In the genomic region with DNA sequence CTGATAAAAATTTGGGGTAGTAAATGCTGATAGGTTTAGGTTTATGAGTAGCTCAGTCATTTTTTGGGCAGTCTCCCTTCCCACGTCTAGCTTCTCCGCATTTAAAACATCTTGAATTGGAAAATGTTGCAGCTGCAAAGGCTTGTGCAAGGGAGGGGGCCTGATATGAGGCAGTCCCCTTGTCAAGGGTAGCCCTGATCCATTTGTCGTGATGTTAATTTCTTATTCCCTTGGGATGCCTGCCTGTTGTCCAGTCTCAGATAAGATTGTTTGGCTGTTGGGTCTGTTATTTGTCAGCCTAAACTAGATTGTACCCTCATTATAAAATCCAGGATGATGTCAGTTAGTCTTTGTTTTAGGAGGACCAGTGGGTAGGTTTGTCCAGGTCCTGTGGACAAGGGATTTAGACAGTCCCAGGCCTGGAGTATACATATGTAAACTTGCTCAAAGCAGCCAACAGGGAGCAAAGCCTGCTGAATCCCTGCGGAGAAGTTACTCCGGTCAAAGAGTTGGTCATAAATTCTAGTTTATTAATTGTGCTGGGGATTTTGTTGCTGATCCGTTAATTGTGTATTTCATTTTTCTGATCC, we compare ENCODE assay signal across 25 mouse cellular contexts.
DNase-seq lines count a peak whose midpoint lies in the region; ATAC-seq lines count a peak whose summit lies in the region.
"Had no signal": no experiment of that assay in that cellular context is flagged by ENCODE, and none has a peak within 500 bp of the region (broad histone marks: within the 10 kb centered on the region; RNA-seq: fewer than 3 reads in every experiment).

No protein-coding gene starts in this region.

- no peaks in the 10 kb centered on the region for H3K4me1 ChIP-seq in midbrain, embryonic 11.5 days (ENCODE audit: control insufficient read depth, insufficient read depth, low read length)
- H3K4me1 ChIP-seq in midbrain, embryonic 10.5 days, result no peaks in the 10 kb centered on the region
- no peaks in the 10 kb centered on the region for H3K4me1 ChIP-seq in midbrain, embryonic 14.5 days (ENCODE audit: control insufficient read depth, insufficient read depth, low read length)
- no peaks in the 10 kb centered on the region for H3K4me1 ChIP-seq in midbrain, embryonic 16.5 days (ENCODE audit: control insufficient read depth, insufficient read depth, low read length)
- H3K4me1 ChIP-seq: embryonic facial prominence, embryonic 10.5 days; embryonic facial prominence, embryonic 13.5 days; forebrain, embryonic 12.5 days; intestine, embryonic 15.5 days had no signal

- DNase-seq in midbrain, embryonic 11.5 days (ENCODE audit: low spot score, missing footprints), result no peak
- DNase-seq in midbrain, embryonic 10.5 days (ENCODE audit: low spot score), result no peak
- no peak for DNase-seq in midbrain, embryonic 14.5 days
- peak; percentile 20 for DNase-seq in R1 (ENCODE audit: low read depth, low spot score)
- no peak for DNase-seq in frontal cortex, postnatal 25 days (ENCODE audit: low spot score in 2 of 2)
- DNase-seq: adrenal gland, adult 8-10 months; adrenal gland, postnatal 25 days; cerebellum, adult 11-12 months; cerebellum, adult 8-10 months; cerebellum, postnatal 10 days; cerebellum, postnatal 36 days; embryo, embryonic 11 days; gastrocnemius, adult 2 months; gastrocnemius, postnatal 14 days; heart, adult 11 months had no signal

- no peaks in the 10 kb centered on the region for H3K36me3 ChIP-seq in midbrain, embryonic 11.5 days (ENCODE audit: control insufficient read depth, insufficient read depth, low read length)
- no peaks in the 10 kb centered on the region for H3K36me3 ChIP-seq in midbrain, embryonic 10.5 days
- no peaks in the 10 kb centered on the region for H3K36me3 ChIP-seq in midbrain, embryonic 14.5 days (ENCODE audit: control insufficient read depth, insufficient read depth, low read length)
- no peaks in the 10 kb centered on the region for H3K36me3 ChIP-seq in midbrain, embryonic 16.5 days (ENCODE audit: control insufficient read depth, insufficient read depth, low read length)
- H3K36me3 ChIP-seq: embryonic facial prominence, embryonic 10.5 days; embryonic facial prominence, embryonic 13.5 days; forebrain, embryonic 12.5 days; forebrain, embryonic 15.5 days; intestine, embryonic 15.5 days had no signal

- no peak overlapping the region for H3K9ac ChIP-seq in midbrain, embryonic 11.5 days (ENCODE audit: low read length)
- H3K9ac ChIP-seq in midbrain, embryonic 14.5 days (replicated peaks; ENCODE audit: low read length), result no peak overlapping the region
- H3K9ac ChIP-seq in midbrain, embryonic 16.5 days (ENCODE audit: low read depth, low read length), result no peak overlapping the region
- H3K9ac ChIP-seq: embryonic facial prominence, embryonic 13.5 days; forebrain, embryonic 12.5 days; forebrain, embryonic 15.5 days; hindbrain, embryonic 14.5 days; intestine, embryonic 15.5 days had no signal

- 0 out of 2 replicates have a peak, but pooled peaks have one; percentile 35 for ATAC-seq in midbrain, embryonic 11.5 days (ENCODE audit: low FRiP score)
- peak; percentile 55; the same call in 1 of the 2 replicates for ATAC-seq in midbrain, embryonic 14.5 days (ENCODE audit: low FRiP score, low TSS enrichment)
- no peak for ATAC-seq in midbrain, embryonic 16.5 days
- ATAC-seq: CD4-positive, CD25-positive, alpha-beta regulatory T cell, adult 4 months; forebrain, embryonic 15.5 days; intestine, embryonic 15.5 days had no signal

- H3K27me3 ChIP-seq in midbrain, embryonic 11.5 days (ENCODE audit: control insufficient read depth, insufficient read depth, low read length), result no peaks in the 10 kb centered on the region
- H3K27me3 ChIP-seq in midbrain, embryonic 10.5 days (ENCODE audit: low read depth, poor library complexity, severe bottlenecking), result no peaks in the 10 kb centered on the region
- no peaks in the 10 kb centered on the region for H3K27me3 ChIP-seq in midbrain, embryonic 14.5 days (ENCODE audit: control insufficient read depth, insufficient read depth, low read length)
- no peaks in the 10 kb centered on the region for H3K27me3 ChIP-seq in midbrain, embryonic 16.5 days (ENCODE audit: control insufficient read depth, insufficient read depth, low read depth, low read length)
- H3K27me3 ChIP-seq: embryonic facial prominence, embryonic 13.5 days; forebrain, embryonic 12.5 days; forebrain, embryonic 15.5 days; intestine, embryonic 15.5 days had no signal

- WGBS in midbrain, embryonic 11.5 days, result 87% methylated on average over 6 of the region's 6 CpGs
- 92% methylated on average over 6 of the region's 6 CpGs for WGBS in midbrain, embryonic 10.5 days
- WGBS in midbrain, embryonic 14.5 days, result 81% methylated on average over 6 of the region's 6 CpGs
- WGBS in midbrain, embryonic 16.5 days, result 88% methylated on average over 6 of the region's 6 CpGs

- no peak overlapping the region for H3K4me2 ChIP-seq in midbrain, embryonic 11.5 days
- no peak overlapping the region for H3K4me2 ChIP-seq in midbrain, embryonic 14.5 days (ENCODE audit: low read length)
- H3K4me2 ChIP-seq in midbrain, embryonic 16.5 days (ENCODE audit: low read length), result no peak overlapping the region
- H3K4me2 ChIP-seq: embryonic facial prominence, embryonic 13.5 days; forebrain, embryonic 12.5 days; forebrain, embryonic 15.5 days; heart, embryonic 11.5 days; hindbrain, embryonic 14.5 days; intestine, embryonic 15.5 days had no signal

- H3K9me3 ChIP-seq in midbrain, embryonic 11.5 days (ENCODE audit: control insufficient read depth, low read length), result no peaks in the 10 kb centered on the region
- H3K9me3 ChIP-seq in midbrain, embryonic 10.5 days (replicated peaks), result no peaks in the 10 kb centered on the region
- H3K9me3 ChIP-seq in midbrain, embryonic 14.5 days (ENCODE audit: control insufficient read depth, low read length), result no peaks in the 10 kb centered on the region
- H3K9me3 ChIP-seq in midbrain, embryonic 16.5 days (replicated peaks; ENCODE audit: control insufficient read depth, low read length, poor library complexity, severe bottlenecking), result no peaks in the 10 kb centered on the region
- H3K9me3 ChIP-seq: embryonic facial prominence, embryonic 10.5 days; embryonic facial prominence, embryonic 13.5 days; forebrain, embryonic 12.5 days; forebrain, embryonic 15.5 days; intestine, embryonic 15.5 days had no signal

- no peak overlapping the region for H3K4me3 ChIP-seq in midbrain, embryonic 11.5 days (ENCODE audit: low read depth, low read length)
- no peak overlapping the region for H3K4me3 ChIP-seq in midbrain, embryonic 10.5 days
- H3K4me3 ChIP-seq in midbrain, embryonic 14.5 days (replicated peaks; ENCODE audit: low read depth, low read length), result no peak overlapping the region
- no peak overlapping the region for H3K4me3 ChIP-seq in midbrain, embryonic 16.5 days (ENCODE audit: low read depth, low read length)
- H3K4me3 ChIP-seq: embryonic facial prominence, embryonic 10.5 days; embryonic facial prominence, embryonic 13.5 days; erythroblast, embryonic 14.5 days; forebrain, embryonic 12.5 days; forebrain, embryonic 15.5 days; gastrocnemius, adult 2 months; intestine, embryonic 15.5 days had no signal

- H3K27ac ChIP-seq in midbrain, embryonic 11.5 days (ENCODE audit: low read depth, low read length), result no peak overlapping the region
- H3K27ac ChIP-seq in midbrain, embryonic 10.5 days (replicated peaks), result no peak overlapping the region
- no peak overlapping the region for H3K27ac ChIP-seq in midbrain, embryonic 14.5 days (replicated peaks; ENCODE audit: low read depth, low read length)
- H3K27ac ChIP-seq in midbrain, embryonic 16.5 days (ENCODE audit: low read length), result no peak overlapping the region
- H3K27ac ChIP-seq: embryonic facial prominence, embryonic 10.5 days; embryonic facial prominence, embryonic 13.5 days; forebrain, embryonic 12.5 days; forebrain, embryonic 15.5 days; gastrocnemius, adult 2 months; hindbrain, embryonic 14.5 days; intestine, embryonic 15.5 days had no signal
